Mouse (Mus musculus): ENCODE measurements around the gene Dtx4. TPM values are rescaled to one million over a fixed set of nuclear protein-coding genes. Genes with fewer than 3 reads are reported as not detected.
A peak's percentile ranks its signal among the peaks of the same experiment; 100 is the strongest.

The Dtx4 gene
- polyA plus RNA-seq, 1 experiment, result 13.8 TPM

DNA sequence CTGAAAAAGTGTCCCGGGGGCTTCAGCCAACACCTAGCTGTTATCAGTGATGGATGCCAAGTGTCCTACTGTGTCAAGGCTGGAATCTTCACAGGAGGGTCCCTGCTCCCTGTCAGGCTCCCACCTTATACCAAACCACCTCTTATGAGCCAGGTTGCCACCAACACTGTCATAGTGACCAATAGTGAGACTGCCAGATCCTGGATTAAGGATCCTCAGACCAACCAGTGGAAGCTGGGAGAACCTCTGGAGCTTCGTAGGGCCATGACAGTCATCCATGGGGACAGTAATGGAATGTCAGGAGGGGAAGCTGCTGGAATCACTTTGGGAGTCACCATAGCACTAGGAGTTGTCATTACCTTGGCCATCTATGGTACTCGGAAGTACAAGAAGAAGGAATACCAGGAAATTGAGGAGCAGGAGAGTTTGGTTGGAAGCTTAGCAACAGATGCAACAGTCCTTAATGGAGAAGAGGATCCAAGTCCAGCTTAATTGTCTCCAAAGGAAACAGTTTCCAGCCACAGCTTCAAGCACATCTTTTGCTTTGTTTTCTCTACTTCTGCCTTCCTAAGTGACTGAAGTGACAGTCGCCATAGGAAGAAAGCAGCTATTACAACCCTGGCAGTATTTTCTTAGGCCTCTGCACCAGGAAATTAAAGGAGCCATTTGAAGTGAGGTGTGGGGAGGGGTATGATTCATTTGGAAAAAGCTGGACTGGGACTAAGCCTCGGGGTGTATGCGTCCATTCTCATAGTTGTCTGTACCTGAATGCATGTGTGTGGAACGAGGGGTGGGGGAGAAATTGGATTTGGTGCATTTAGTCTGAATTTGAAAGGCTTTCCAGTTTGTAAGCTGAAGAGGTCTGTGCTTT lies 38.2 kb downstream of the Dtx4 start:
- H3K4me3 ChIP-seq (replicated peaks; ENCODE audit: extremely low read depth, low read depth, low read length), result peak overlapping the region; percentile 52
- WGBS, result 58% methylated on average over 7 of the region's 7 CpGs

DNA sequence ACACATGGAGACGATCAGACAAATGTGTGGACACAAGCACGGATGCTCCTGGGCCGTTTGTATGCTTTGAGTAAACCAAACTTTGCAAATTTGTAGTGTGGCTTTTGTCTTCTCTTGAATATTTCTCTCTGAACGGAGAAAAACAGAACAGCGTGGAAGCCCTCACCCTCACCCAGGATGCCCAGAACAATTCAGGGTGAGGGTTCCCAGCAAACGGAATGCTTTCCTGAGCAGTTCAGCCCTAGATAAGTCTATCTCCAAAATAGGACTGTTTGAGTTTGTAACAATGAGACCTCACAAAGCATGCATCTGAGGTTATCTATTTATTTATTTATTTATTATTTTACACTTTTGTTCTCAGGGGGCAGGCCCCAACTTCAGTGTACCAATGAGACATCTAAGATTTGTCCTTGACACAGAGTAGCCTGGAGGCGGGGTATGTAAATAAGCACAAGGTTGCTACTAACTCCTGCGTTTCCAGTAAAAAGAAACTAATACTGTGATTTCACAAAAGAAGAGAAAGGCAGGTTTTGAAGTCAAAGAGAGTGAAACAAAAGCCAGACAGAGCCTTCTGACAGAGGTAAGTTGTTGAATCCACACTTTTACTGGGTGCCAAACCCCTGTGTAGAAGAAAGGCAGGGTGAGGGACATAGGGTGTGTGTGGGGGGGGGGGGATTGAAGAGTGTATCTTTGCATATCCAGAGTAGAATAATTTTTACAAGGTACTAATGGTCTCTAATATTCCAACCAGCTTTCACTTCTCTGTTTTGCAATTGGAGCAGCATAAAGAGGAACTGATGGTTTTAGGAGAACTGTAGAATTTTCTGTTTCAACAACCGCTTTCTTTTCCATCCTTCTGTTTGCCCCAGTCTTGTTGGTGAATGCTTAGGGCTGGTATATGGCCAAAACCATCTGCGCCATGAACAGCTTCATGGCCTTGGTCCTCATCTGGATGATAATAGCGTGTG lies 40.7 kb downstream of the Dtx4 start, which contains the start of gene Mpeg1:
Mpeg1 (plus strand) TSS at position 498 of the 968 bp plus-strand sequence.
- 67% methylated on average over 11 of the region's 11 CpGs for WGBS

More for the DNA sequence above, 38.2 kb downstream of the Dtx4 start:
- peaks cover 3% of the 10 kb centered on the region; the same call in 1 of the 2 replicates for H3K4me1 ChIP-seq (ENCODE audit: control insufficient read depth, insufficient read depth, low read length)
- DNase-seq, result peak; percentile 15
- TF ChIP-seq CTCF (IDR thresholded peaks at IDR 0.05; ENCODE audit: insufficient read depth, low read length), result no peak
- TF ChIP-seq POLR2A (IDR thresholded peaks at IDR 0.05; ENCODE audit: borderline replicate concordance, extremely low read depth, low read depth, low read length), result no peak

DNA sequence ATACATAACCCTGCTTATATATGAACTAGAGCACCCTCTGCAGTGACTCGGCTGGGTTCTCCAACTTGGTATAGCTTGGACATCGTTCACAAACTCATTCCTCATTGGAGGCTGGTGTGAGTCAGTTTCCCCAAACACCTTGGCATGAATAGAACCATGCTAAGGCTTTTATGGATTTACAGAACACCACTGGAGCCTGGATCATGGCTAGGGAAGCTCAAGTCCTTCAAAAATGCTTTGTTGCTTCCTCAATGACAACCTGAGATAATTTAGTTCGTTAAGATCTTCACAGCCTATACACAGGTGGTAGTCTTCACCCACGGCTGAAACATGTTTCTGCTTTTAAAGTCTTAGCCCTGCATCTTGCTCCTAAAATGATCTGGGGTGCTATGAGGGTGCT lies 41.7 kb downstream of the Dtx4 start:
- WGBS, result 65% methylated on average over 4 of the region's 4 CpGs
- TF ChIP-seq POLR2A (IDR thresholded peaks at IDR 0.05; ENCODE audit: borderline replicate concordance, extremely low read depth, low read depth, low read length), result no peak
- TF ChIP-seq CTCF (IDR thresholded peaks at IDR 0.05; ENCODE audit: insufficient read depth, low read length), result no peak
- H3K4me3 ChIP-seq (replicated peaks; ENCODE audit: extremely low read depth, low read depth, low read length), result no peak overlapping the region
- H3K4me1 ChIP-seq (ENCODE audit: control insufficient read depth, insufficient read depth, low read length), result peaks cover 3% of the 10 kb centered on the region; the same call in 1 of the 2 replicates
- no peak for DNase-seq

More for the DNA sequence above, 40.7 kb downstream of the Dtx4 start, which contains the start of gene Mpeg1:
- no peak for TF ChIP-seq CTCF (IDR thresholded peaks at IDR 0.05; ENCODE audit: insufficient read depth, low read length)
- TF ChIP-seq POLR2A (IDR thresholded peaks at IDR 0.05; ENCODE audit: borderline replicate concordance, extremely low read depth, low read depth, low read length), result no peak
- DNase-seq, result no peak
- peak within 1 kb of the TSS; percentile 32 for H3K4me3 ChIP-seq (replicated peaks; ENCODE audit: extremely low read depth, low read depth, low read length)
- H3K4me1 ChIP-seq (ENCODE audit: control insufficient read depth, insufficient read depth, low read length), result peaks cover 3% of the 10 kb centered on the region; the same call in 1 of the 2 replicates

DNA sequence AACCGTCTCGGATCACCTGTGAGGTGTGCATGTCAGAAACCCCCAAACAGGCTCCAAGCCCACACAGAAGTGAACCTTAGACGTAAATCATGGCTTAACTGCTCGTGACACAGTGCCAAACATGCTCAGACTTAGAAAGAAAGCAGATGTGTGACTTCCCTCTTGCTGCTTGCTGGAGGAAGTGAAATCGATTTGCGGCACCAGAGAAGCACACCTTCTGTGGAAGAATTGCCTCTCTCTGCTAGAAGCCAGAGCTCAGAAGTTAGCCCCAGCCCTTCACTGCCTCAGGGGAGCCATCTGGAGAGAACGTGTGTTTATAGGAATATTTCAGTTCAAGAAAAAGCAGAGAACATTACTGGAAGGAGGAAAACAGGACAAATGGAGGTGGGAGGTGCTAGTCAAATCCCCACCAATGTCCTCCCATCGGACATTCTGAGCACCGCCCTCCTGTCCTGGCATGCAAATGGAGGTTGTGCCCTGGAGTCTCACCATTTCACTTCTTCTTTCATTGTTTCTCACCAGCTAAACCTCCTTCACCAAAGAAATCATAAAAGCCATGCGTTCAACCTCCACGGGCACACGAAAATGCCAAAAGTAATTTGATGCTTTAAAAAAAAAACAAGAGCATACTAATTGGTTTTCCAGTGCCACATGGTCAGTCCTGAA lies 43.7 kb downstream of the Dtx4 start:
- DNase-seq, result no peak
- WGBS, result 63% methylated on average over 12 of the region's 12 CpGs
- TF ChIP-seq CTCF (IDR thresholded peaks at IDR 0.05; ENCODE audit: insufficient read depth, low read length) (no peak), POLR2A (IDR thresholded peaks at IDR 0.05; ENCODE audit: borderline replicate concordance, extremely low read depth, low read depth, low read length) (no peak)
- H3K4me3 ChIP-seq (replicated peaks; ENCODE audit: extremely low read depth, low read depth, low read length), result no peak overlapping the region
- H3K4me1 ChIP-seq (ENCODE audit: control insufficient read depth, insufficient read depth, low read length), result no peaks in the 10 kb centered on the region; the same call in 1 of the 2 replicates

DNA sequence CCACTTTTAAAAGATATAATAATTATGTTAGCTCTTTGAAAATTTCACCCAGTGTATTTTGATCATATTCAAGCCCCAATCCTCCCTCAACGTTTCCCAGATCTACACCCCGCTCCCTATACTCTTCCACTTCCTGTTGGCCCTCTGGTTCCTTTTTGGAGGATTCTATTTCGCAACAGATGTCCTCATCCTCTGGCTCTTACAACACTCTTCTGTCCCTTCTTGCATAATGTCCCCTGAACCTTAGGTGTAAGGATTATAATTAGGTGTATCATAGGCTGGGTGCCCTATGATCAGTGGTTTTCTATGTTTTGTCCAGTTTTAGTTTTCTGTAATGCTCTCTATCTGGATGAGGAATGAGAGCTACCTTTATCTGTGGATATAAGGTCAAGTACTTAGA lies 56.2 kb downstream of the Dtx4 start:
- H3K4me1 ChIP-seq (ENCODE audit: control insufficient read depth, insufficient read depth, low read length), result no peaks in the 10 kb centered on the region
- WGBS, result 41% methylated on average over 3 of the region's 3 CpGs
- no peak for TF ChIP-seq POLR2A (IDR thresholded peaks at IDR 0.05; ENCODE audit: borderline replicate concordance, extremely low read depth, low read depth, low read length)
- no peak for TF ChIP-seq CTCF (IDR thresholded peaks at IDR 0.05; ENCODE audit: insufficient read depth, low read length)

DNA sequence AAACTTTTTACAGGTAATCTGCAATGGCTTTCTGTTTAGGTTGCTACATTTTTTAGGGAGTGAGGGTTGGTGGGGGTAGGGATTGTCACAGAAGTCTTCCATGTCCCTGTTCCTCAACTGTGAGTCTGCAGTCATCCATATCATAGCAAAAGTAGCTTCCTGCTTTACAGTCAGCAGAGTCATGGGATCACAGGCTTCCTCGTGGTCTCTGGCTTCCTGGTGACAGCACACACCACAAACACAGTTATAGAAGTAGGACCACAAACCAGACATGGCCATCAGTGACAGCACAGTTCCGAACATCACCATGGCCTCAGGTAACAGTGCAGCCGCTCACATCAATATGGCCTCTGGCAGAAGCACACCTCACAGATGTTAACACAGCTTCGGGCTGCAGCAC lies 58.7 kb downstream of the Dtx4 start:
- TF ChIP-seq CTCF (IDR thresholded peaks at IDR 0.05; ENCODE audit: insufficient read depth, low read length) (no peak), POLR2A (IDR thresholded peaks at IDR 0.05; ENCODE audit: borderline replicate concordance, extremely low read depth, low read depth, low read length) (no peak)
- 68% methylated on average over 4 of the region's 4 CpGs for WGBS
- DNase-seq, result no peak
- Histone ChIP-seq H3K4me3 (replicated peaks; ENCODE audit: extremely low read depth, low read depth, low read length) (no peak overlapping the region), H3K4me1 (ENCODE audit: control insufficient read depth, insufficient read depth, low read length) (no peaks in the 10 kb centered on the region)

More for the DNA sequence above, 56.2 kb downstream of the Dtx4 start:
- no peak for DNase-seq
- no peak overlapping the region for H3K4me3 ChIP-seq (replicated peaks; ENCODE audit: extremely low read depth, low read depth, low read length)

DNA sequence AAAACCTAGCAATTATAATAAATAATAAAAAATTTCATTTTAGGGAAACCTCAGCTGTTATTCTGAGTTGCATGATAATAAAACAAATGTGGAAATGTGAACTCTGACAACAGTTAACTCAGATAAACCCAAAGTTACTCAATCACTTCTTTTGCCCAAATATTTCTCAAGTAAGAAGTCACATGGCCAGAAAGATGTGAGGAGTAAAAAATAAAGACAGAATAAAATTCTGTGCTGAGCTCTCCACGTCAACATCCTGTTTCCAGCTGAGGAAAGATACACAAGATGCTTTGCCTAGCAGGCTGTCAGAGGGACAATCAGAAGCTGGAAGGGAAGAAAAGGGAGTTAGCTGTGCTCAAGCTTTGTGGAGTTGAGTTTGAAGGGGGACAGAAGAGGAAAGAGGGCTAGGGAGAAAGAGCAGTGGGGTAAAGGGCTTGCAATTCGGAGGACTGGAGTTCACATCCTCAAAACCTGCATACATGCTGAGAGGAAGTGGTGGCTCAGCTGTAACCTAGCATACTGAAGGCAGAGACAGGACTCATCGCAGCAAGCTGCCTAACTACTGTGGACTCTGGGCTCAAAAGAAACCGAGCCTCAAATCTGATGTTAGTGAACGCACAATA lies 61.0 kb downstream of the Dtx4 start:
- no peaks in the 10 kb centered on the region for H3K4me1 ChIP-seq (ENCODE audit: control insufficient read depth, insufficient read depth, low read length)
- peak; percentile 14 for DNase-seq
- TF ChIP-seq CTCF (IDR thresholded peaks at IDR 0.05; ENCODE audit: insufficient read depth, low read length) (no peak), POLR2A (IDR thresholded peaks at IDR 0.05; ENCODE audit: borderline replicate concordance, extremely low read depth, low read depth, low read length) (no peak)
- 58% methylated on average over 5 of the region's 5 CpGs for WGBS
- no peak overlapping the region for H3K4me3 ChIP-seq (replicated peaks; ENCODE audit: extremely low read depth, low read depth, low read length)

DNA sequence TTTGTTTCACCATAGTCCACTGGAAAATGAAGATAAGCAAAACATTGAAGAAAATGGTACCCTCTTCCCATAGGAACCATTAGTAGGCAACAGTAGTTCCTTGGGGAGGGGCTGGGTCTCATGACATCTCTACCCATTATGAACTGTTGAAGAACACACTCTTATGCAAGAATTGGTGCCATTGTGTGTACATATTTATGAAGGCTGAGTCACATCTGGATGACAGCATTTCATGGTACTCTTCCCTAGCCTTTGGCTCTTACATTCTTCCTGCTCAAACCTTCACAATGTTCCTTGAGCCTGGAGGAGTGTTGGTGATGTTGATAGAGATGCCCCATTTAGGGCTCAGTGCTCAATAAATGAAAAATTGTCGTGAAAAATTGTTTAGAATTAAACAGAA lies 61.7 kb downstream of the Dtx4 start:
- TF ChIP-seq POLR2A (IDR thresholded peaks at IDR 0.05; ENCODE audit: borderline replicate concordance, extremely low read depth, low read depth, low read length), result no peak
- no peak for TF ChIP-seq CTCF (IDR thresholded peaks at IDR 0.05; ENCODE audit: insufficient read depth, low read length)
- 47% methylated on average over 1 of the region's 1 CpGs for WGBS
- DNase-seq, result no peak
- Histone ChIP-seq H3K4me3 (replicated peaks; ENCODE audit: extremely low read depth, low read depth, low read length) (no peak overlapping the region), H3K4me1 (ENCODE audit: control insufficient read depth, insufficient read depth, low read length) (no peaks in the 10 kb centered on the region)
